Comparison of ENCODE assay signal across 9 mouse cellular contexts in genomic region chr4:32889246-32889645, GRCm38 (mm10).
A peak's percentile ranks its signal among the peaks of the same experiment; 100 is the strongest.
DNase-seq lines count a peak whose midpoint lies in the region; ATAC-seq and TF ChIP-seq lines count a peak whose summit lies in the region.
"Had no signal": no experiment of that assay in that cellular context is flagged by ENCODE, and none has a peak within 500 bp of the region (broad histone marks: within the 10 kb centered on the region; RNA-seq: fewer than 3 reads in every experiment).

No protein-coding gene starts in this region.

- TF ChIP-seq POLR2A in small intestine, adult 2 months (IDR thresholded peaks at IDR 0.05; ENCODE audit: low read depth, low read length) = no peak

- H3K27me3 ChIP-seq in forebrain, embryonic 14.5 days (replicated peaks; ENCODE audit: control insufficient read depth, insufficient read depth, low read length) = no peaks in the 10 kb centered on the region
- no peaks in the 10 kb centered on the region for H3K27me3 ChIP-seq in kidney, embryonic 16.5 days (ENCODE audit: insufficient read depth, low read length)
- no peaks in the 10 kb centered on the region for H3K27me3 ChIP-seq in small intestine, adult 2 months (ENCODE audit: control insufficient read depth, insufficient read depth, low read length)

- peaks cover 20% of the 10 kb centered on the region for H3K4me1 ChIP-seq in forebrain, embryonic 14.5 days (ENCODE audit: control insufficient read depth, insufficient read depth, low read length)
- H3K4me1 ChIP-seq in kidney, embryonic 16.5 days (ENCODE audit: insufficient read depth, low read length) = peaks cover 20% of the 10 kb centered on the region
- H3K4me1 ChIP-seq in small intestine, adult 2 months (ENCODE audit: control insufficient read depth, insufficient read depth, insufficient read length, low read length) = no peaks in the 10 kb centered on the region
- H3K4me1 ChIP-seq: liver, embryonic 13.5 days had no signal

- WGBS in forebrain, embryonic 14.5 days = 12% methylated on average over 11 of the region's 11 CpGs
- WGBS in kidney, embryonic 16.5 days = 40% methylated on average over 11 of the region's 11 CpGs
- WGBS in small intestine, adult 2 months = 50% methylated on average over 11 of the region's 11 CpGs

- no peaks in the 10 kb centered on the region for H3K36me3 ChIP-seq in forebrain, embryonic 14.5 days (ENCODE audit: control insufficient read depth, insufficient read depth, low read length)
- 0 out of 2 replicates have a peak, but pooled peaks cover 1% of the 10 kb centered on the region for H3K36me3 ChIP-seq in kidney, embryonic 16.5 days (ENCODE audit: insufficient read depth, low read length)
- H3K36me3 ChIP-seq in small intestine, adult 2 months (ENCODE audit: control insufficient read depth, insufficient read depth, low read length) = no peaks in the 10 kb centered on the region
- H3K36me3 ChIP-seq: liver, embryonic 13.5 days had no signal

- H3K9me3 ChIP-seq in forebrain, embryonic 14.5 days (replicated peaks; ENCODE audit: control insufficient read depth, low read length) = peaks cover 12% of the 10 kb centered on the region; the same call in 1 of the 2 replicates
- peaks cover 9% of the 10 kb centered on the region for H3K9me3 ChIP-seq in kidney, embryonic 16.5 days (ENCODE audit: low read length)
- H3K9me3 ChIP-seq: liver, embryonic 13.5 days had no signal

- peak overlapping the region; percentile 14; the same call in 1 of the 2 replicates for H3K9ac ChIP-seq in forebrain, embryonic 14.5 days (ENCODE audit: low read length)
- no peak overlapping the region for H3K9ac ChIP-seq in kidney, embryonic 16.5 days (replicated peaks; ENCODE audit: low read length)
- H3K9ac ChIP-seq: liver, embryonic 13.5 days had no signal

- peak; percentile 91 for DNase-seq in MN1 (ENCODE audit: low spot score)
- peak; percentile 20 for DNase-seq in adrenal gland, postnatal 25 days
- peak; percentile 93 for DNase-seq in forebrain, embryonic 14.5 days (ENCODE audit: low spot score)
- DNase-seq in heart, postnatal 10 days = peak; percentile 88 to 90
- peak; percentile 17 for DNase-seq in lung, postnatal 25 days (ENCODE audit: low spot score)
- no peak for DNase-seq in urinary bladder, adult 2 months (ENCODE audit: low spot score)
- DNase-seq: liver, embryonic 13.5 days had no signal

- H3K4me3 ChIP-seq in forebrain, embryonic 14.5 days (ENCODE audit: low read depth, low read length) = no peak overlapping the region
- no peak overlapping the region for H3K4me3 ChIP-seq in kidney, embryonic 16.5 days (ENCODE audit: low read length)
- H3K4me3 ChIP-seq in small intestine, adult 2 months (ENCODE audit: low read depth, low read length) = no peak overlapping the region
- H3K4me3 ChIP-seq: liver, embryonic 13.5 days had no signal

- no peak for TF ChIP-seq CTCF in small intestine, adult 2 months (IDR thresholded peaks at IDR 0.05; ENCODE audit: extremely low read depth, insufficient read length, insufficient replicate concordance, low read depth, low read length)

- intact Hi-C loops in heart, postnatal 10 days (cut with DNase I) = no loop called here

- peak; percentile 89 for ATAC-seq in forebrain, embryonic 14.5 days
- ATAC-seq in kidney, embryonic 16.5 days (ENCODE audit: low FRiP score, low TSS enrichment) = peak; percentile 73; the same call in 1 of the 2 replicates

- H3K4me2 ChIP-seq in forebrain, embryonic 14.5 days (ENCODE audit: low read length) = no peak overlapping the region; the same call in 1 of the 2 replicates
- 0 out of 2 replicates have a peak overlapping the region, but pooled peaks have one; percentile 16 for H3K4me2 ChIP-seq in kidney, embryonic 16.5 days (replicated peaks; ENCODE audit: low read depth, low read length)
- H3K4me2 ChIP-seq: liver, embryonic 13.5 days had no signal

- peak overlapping the region; percentile 75 for H3K27ac ChIP-seq in forebrain, embryonic 14.5 days (ENCODE audit: low read depth, low read length)
- H3K27ac ChIP-seq in kidney, embryonic 16.5 days (ENCODE audit: low read length) = peak overlapping the region; percentile 30; the same call in 1 of the 2 replicates
- peak overlapping the region; percentile 56; the same call in 1 of the 2 replicates for H3K27ac ChIP-seq in small intestine, adult 2 months (ENCODE audit: insufficient read depth, low read depth, low read length)
- H3K27ac ChIP-seq: liver, embryonic 13.5 days had no signal
